Mouse (Mus musculus) inflammation-experienced regulatory T-cells, adult 16 weeks (primary cell): ENCODE data around the gene Olfr134. TPM values are rescaled to one million over a fixed set of nuclear protein-coding genes. Genes with fewer than 3 reads are reported as not detected.

ENCODE experiments used
- polyA plus RNA-seq: library from polyadenylated mRNA; unstranded; fragments of 100-300 nt; shearing (Covaris generic); gene quantifications from one replicate; pipeline ENCODE4 v1.2.1, GENCODE M21; 2017

Gene Olfr134
- polyA plus RNA-seq = not detected

GRCm38 (mm10) chr17:38171088-38171487 is at the start of gene Olfr134:
Gene Olfr134, plus strand, starts transcription at chr17:38171388.

GRCm38 (mm10) chr17:38134426-38134825 is 36.8 kb upstream of the Olfr134 start, which contains the start of gene Olfr132:
Gene Olfr132, minus strand, starts transcription at chr17:38134526.

GRCm38 (mm10) chr17:38144981-38145380 is 26.2 kb upstream of the Olfr134 start, which contains the start of gene Olfr133:
Gene Olfr133, plus strand, starts transcription at chr17:38145281.

GRCm38 (mm10) chr17:38204035-38204434 is 32.8 kb downstream of the Olfr134 start, which contains the start of gene Olfr135:
Gene Olfr135, plus strand, starts transcription at chr17:38204335.

Other genes starting within 250 kb of the Olfr134 start
- not detected for gene Olfr761, start 218.3 kb upstream of the Olfr134 start, polyA plus RNA-seq
- not detected for gene Olfr129, start 111.3 kb upstream of the Olfr134 start, polyA plus RNA-seq
- gene Olfr130, start 107.5 kb upstream of the Olfr134 start, polyA plus RNA-seq = not detected
- not detected for gene Olfr131, start 82.7 kb upstream of the Olfr134 start, polyA plus RNA-seq
- gene Olfr132, start 36.9 kb upstream of the Olfr134 start, polyA plus RNA-seq = not detected
- not detected for gene Olfr133, start 26.1 kb upstream of the Olfr134 start, polyA plus RNA-seq
- not detected for gene Olfr135, start 32.9 kb downstream of the Olfr134 start, polyA plus RNA-seq
- gene Olfr138, start 89.6 kb downstream of the Olfr134 start, polyA plus RNA-seq = not detected
- gene Olfr137, start 136.2 kb downstream of the Olfr134 start, polyA plus RNA-seq = not detected
- not detected for gene Olfr136, start 158.4 kb downstream of the Olfr134 start, polyA plus RNA-seq
- not detected for gene Esp36, start 248.8 kb downstream of the Olfr134 start, polyA plus RNA-seq